Mouse (Mus musculus) cerebellum, adult 2 months (tissue): ENCODE data around the gene Phykpl. TPM values are rescaled to one million over a fixed set of nuclear protein-coding genes. Genes with fewer than 3 reads are reported as not detected.

Source experiments
- DNase-seq, 2 experiments: peaks; one replicate each; pipeline ENCODE4 v3.0.0; 2021
- H3K27ac ChIP-seq: fragments of 200-500 bp; 2 replicates; pipeline ENCODE4 v1.5.1; 2012; ENCODE audit warnings: low read length, control low read depth, inconsistent platforms; ENCODE audit not compliant: insufficient read depth
- H3K27me3 ChIP-seq: fragments of 200-500 bp; 2 replicates; pipeline ENCODE4 v1.6.1; 2012; ENCODE audit warnings: inconsistent platforms, mild to moderate bottlenecking, low read length, moderate library complexity; ENCODE audit not compliant: control insufficient read depth, insufficient read depth
- H3K4me1 ChIP-seq: fragments of 200-500 bp; 2 replicates; pipeline ENCODE4 v1.6.1; 2011; ENCODE audit warnings: low read length; ENCODE audit not compliant: control insufficient read depth, insufficient read depth
- H3K4me3 ChIP-seq: fragments of 200-500 bp; replicated peaks from 2 replicates; pipeline ENCODE3; 2011; ENCODE audit warnings: mild to moderate bottlenecking, low read depth, low read length, control low read depth; ENCODE audit not compliant: insufficient read depth
- CTCF ChIP-seq: fragments of 200-500 bp; IDR thresholded peaks from 2 replicates; pipeline ENCODE4 v1.5.1; 2011; ENCODE audit warnings: low read depth, mild to moderate bottlenecking, control low read depth, low read length, moderate library complexity, borderline replicate concordance; ENCODE audit not compliant: insufficient read depth
- POLR2A ChIP-seq: fragments of 200-500 bp; IDR thresholded peaks from 2 replicates; pipeline ENCODE4 v1.6.1; 2011; ENCODE audit warnings: low read length, control low read depth, borderline replicate concordance; ENCODE audit not compliant: insufficient read depth
- WGBS: fragments of 180-500 bp; shearing (Covaris S2); methylation state at CpG from one replicate; pipeline ENCODE4 v1.1.7; 2018; 5-methylcytosine and 5-hydroxymethylcytosine counted together
- polyA plus RNA-seq: library from polyadenylated mRNA; depleted of rRNA; stranded (reverse); fragments of >200 nt; gene quantifications from 2 replicates; pipeline ENCODE4 v1.2.3, GENCODE M21; 2012

The Phykpl gene
- polyA plus RNA-seq, 1 experiment: 19.3 TPM

DNA sequence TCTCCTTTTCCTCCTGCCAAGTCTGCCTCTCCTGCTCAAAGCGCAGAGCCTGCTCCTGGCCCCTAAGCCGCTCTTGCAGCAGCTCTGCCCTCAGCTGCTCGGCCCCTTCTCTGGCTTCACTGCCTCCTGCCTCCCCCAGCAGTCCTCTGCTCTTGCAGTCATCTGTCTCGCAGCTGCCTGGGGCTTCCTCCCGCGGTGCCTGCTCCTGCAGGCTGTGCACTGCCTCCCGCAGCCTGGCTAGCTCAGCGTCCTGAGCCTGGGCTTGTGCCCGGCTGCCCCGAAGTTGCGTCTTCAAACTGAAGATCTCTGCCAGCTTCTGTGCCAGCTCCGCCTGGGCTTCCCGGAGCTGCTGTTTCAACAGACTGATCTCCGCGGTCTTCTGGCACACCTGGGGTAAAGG lies 59.2 kb downstream of the Phykpl start:
- no peaks in the 10 kb centered on the region for H3K27me3 ChIP-seq
- peak overlapping the region; percentile 42 for H3K4me3 ChIP-seq
- H3K27ac ChIP-seq: no peak overlapping the region
- TF ChIP-seq POLR2A (no peak), CTCF (no peak)
- 3% methylated on average over 15 of the region's 15 CpGs for WGBS
- peak; percentile 55 to 62 for DNase-seq
- H3K4me1 ChIP-seq: no peaks in the 10 kb centered on the region

DNA sequence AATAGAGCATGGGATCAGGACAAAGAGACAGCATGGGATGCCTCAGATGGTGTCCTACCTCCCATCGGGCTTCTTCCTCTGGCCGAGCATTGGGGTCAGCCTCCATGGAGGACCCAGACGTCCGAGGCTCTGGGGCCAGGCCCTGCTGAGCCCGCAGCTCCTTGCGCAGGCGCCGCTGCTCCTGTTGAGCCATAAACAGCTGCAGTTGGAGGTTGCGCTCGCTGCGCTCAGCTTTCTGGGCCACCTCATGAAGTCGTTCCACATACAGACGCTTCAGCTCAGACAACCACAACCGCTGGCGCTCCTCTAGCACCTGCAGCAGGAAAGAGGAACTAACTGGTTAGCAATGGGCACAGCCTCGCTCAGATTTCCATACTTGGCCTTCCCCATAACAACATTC lies 59.7 kb downstream of the Phykpl start:
- Histone ChIP-seq H3K27me3 (no peaks in the 10 kb centered on the region), H3K27ac (no peak overlapping the region), H3K4me3 (peak overlapping the region; percentile 42), H3K4me1 (no peaks in the 10 kb centered on the region)
- DNase-seq: no peak
- TF ChIP-seq CTCF (no peak), POLR2A (no peak)
- WGBS: 46% methylated on average over 16 of the region's 16 CpGs

DNA sequence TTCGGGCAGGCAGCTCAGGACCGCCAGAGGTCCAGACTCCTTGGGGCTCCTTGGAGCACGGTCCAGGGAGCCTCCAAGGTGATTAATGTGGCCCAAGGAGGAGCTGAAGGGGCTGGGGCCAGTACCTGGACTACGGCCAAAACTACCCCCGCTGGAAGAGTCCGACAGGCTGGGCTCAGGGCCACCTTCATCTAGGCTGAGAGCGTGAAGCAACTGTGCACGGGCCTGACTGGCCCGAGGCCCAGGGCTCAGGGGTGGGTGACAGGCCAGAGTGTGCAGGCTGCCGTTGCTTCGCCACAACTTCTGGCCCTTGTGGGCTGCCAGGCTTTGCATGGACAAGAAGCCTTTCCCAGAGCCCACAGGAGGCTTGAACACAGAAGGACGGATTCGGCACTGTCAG lies 60.7 kb downstream of the Phykpl start:
- H3K4me3 ChIP-seq: no peak overlapping the region
- H3K27me3 ChIP-seq: no peaks in the 10 kb centered on the region
- 0 out of 2 replicates have a peak, but pooled peaks cover 3% of the 10 kb centered on the region for H3K4me1 ChIP-seq
- H3K27ac ChIP-seq: no peak overlapping the region
- TF ChIP-seq POLR2A (no peak), CTCF (no peak)
- 44% methylated on average over 13 of the region's 13 CpGs for WGBS
- DNase-seq: no peak

DNA sequence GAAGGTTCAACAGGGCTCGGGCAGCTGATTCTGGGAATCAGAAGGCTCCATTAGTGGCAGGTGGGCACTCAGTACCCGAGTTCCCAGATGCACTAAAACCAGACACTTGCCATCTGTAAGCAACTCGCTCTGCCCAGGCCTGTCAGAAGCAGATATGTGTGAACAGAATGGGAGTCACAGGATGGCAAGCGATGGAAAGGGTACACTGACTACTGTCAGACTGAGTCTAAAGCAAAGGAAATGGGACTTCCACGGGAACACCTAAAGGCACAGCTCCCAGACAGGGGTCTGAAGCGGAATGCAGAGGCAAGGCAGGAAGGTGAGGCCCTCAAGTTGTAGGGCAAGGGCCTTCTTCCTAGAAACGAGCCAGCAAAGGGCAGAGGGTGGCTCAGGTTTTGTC lies 61.7 kb downstream of the Phykpl start:
- no peak overlapping the region for H3K27ac ChIP-seq
- H3K4me3 ChIP-seq: no peak overlapping the region
- 0 out of 2 replicates have a peak, but pooled peaks cover 3% of the 10 kb centered on the region for H3K4me1 ChIP-seq
- TF ChIP-seq CTCF: no peak
- no peak for TF ChIP-seq POLR2A
- DNase-seq: no peak
- H3K27me3 ChIP-seq: no peaks in the 10 kb centered on the region
- WGBS: 64% methylated on average over 7 of the region's 7 CpGs

DNA sequence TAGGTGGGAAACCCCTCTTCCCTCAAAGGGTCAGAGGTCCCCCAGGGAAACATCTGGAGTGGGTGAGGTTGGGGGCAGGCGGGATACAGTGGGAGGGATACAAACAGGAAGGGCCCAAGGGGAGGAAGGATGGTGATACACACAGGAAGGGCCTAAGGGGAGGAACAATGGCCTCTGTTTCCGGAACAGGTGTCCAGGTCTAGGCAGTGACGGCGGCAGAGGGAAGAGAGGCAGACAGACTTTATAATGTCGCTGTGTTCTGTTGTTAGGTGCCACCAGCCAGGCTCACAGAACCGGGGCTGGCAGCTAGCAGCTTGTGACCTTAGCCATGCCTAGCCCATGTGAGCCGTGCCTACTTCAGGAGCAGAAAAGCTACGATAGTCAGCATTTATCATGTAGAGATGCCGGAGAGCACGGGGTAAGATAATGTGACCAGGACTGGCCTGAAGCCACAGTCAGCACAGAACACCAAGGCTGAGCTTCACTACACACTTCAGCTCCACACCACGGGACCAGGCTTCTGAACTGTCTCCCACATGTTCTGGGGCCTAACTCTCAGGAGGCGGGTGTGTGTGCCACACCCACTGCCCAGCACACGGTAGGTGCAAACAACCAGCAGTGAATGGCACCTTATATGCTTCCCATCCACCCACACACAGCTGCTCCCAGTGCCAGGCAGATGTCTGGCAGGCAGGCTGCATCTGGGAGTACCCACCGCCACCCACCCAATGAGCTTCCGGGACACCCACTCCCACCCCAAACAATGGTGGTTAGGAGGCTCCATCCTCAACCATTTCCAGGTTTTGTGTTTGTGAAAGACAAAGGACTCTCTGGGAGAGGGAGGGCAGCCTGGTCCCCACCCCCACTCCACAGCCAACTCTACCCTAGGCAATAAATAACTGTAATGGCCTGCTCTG lies 62.5 kb downstream of the Phykpl start:
- DNase-seq: no peak
- TF ChIP-seq CTCF (no peak), POLR2A (no peak)
- no peak overlapping the region for H3K27ac ChIP-seq
- H3K4me1 ChIP-seq: 0 out of 2 replicates have a peak, but pooled peaks cover 3% of the 10 kb centered on the region
- WGBS: 65% methylated on average over 15 of the region's 15 CpGs
- no peak overlapping the region for H3K4me3 ChIP-seq
- no peaks in the 10 kb centered on the region for H3K27me3 ChIP-seq

DNA sequence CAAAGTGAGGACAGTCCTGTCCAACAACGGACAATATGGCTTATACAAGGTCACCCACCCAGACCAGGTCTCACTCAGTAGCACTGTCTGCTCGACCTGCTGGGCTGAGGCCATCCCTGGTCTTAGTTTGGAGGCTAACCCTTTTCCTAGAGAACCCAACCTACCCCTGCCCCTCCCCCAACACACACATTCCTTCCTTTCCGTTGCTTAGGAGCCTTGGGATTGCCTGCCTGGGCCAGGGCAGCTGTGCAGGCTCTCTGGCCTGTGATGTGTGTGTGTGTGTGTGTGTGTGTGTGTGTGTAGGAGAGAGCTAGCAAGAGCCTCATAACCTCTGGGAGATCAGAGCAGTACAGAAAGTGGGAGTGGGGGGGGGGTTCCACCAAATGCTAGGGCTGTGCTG lies 64.0 kb downstream of the Phykpl start:
- TF ChIP-seq POLR2A: no peak
- TF ChIP-seq CTCF: no peak
- H3K4me3 ChIP-seq: no peak overlapping the region
- H3K27me3 ChIP-seq: no peaks in the 10 kb centered on the region
- 28% methylated on average over 3 of the region's 3 CpGs for WGBS
- 0 out of 2 replicates have a peak, but pooled peaks cover 3% of the 10 kb centered on the region for H3K4me1 ChIP-seq
- no peak overlapping the region for H3K27ac ChIP-seq
- no peak for DNase-seq

DNA sequence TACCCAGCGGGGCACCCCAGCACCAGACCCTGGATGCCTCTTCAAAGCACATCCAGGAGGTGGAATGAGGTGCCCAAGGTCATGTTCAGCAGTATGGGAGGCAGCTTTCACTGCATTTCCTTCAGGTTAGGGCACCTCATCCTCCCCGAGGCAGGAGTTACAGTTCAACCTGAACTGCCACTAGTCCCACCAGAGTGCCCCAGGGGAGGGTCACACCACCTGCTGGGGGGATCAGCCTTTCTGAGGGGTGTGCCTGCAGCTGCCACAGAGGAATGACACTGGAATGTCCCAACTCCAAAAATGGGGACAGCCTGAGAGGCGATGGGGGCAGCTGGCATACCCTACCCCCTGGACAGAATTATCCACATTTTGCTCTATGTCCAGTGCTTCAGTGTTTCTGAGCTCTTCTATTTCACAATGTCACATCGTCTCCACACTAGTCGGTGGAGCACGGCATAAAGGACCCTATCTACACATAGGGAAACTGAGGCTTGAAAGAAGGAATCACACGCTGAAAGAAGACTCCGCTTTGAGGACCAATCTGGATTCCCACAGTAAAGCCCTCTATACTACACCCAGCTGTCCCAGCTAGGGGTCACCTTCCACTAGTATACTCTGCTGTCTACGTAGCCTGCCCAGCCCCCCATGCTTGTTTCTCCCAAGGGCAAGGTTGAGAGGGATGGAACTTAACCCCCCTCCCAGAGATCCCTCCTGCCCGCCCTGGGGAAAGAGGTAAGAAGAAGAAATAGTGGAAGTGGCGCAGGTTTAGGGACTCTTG lies 64.7 kb downstream of the Phykpl start:
- Histone ChIP-seq H3K4me3 (peak overlapping the region; percentile 51), H3K27ac (no peak overlapping the region), H3K4me1 (0 out of 2 replicates have a peak, but pooled peaks cover 3% of the 10 kb centered on the region), H3K27me3 (no peaks in the 10 kb centered on the region)
- 60% methylated on average over 11 of the region's 11 CpGs for WGBS
- no peak for TF ChIP-seq POLR2A
- TF ChIP-seq CTCF: no peak
- no peak for DNase-seq
